Mouse (Mus musculus) MEL (cell line): ENCODE results near the gene Shisal2a. TPM values are rescaled to one million over a fixed set of nuclear protein-coding genes. Genes with fewer than 3 reads are reported as not detected.

Source experiments
- DNase-seq: peaks from one replicate; pipeline ENCODE4 v3.0.0; 2011; ENCODE audit warnings: low read depth, low spot score
- H3K27ac ChIP-seq: 2 replicates; pipeline ENCODE4 v1.5.1; 2012; ENCODE audit warnings: low read depth, mild to moderate bottlenecking, control low read depth, low read length, moderate library complexity; ENCODE audit not compliant: control insufficient read depth
- H3K27me3 ChIP-seq, 2 experiments: fragments of 150-350 bp in 1 of 2; sonication (generic) in 1 of 2; 2 replicates each; pipeline ENCODE4 v1.6.1; 2012; ENCODE audit warnings: low read length in 2 of 2, mild to moderate bottlenecking in 2 of 2, improper control_type of control experiment in 1 of 2, moderate library complexity in 1 of 2; ENCODE audit not compliant: insufficient read depth in 2 of 2, control insufficient read depth in 1 of 2
- H3K36me3 ChIP-seq, 2 experiments: 2 replicates each; pipeline ENCODE4 v1.6.1; 2012 to 2014; ENCODE audit warnings: low read length in 2 of 2, improper control_type of control experiment in 1 of 2, inconsistent platforms in 1 of 2, mild to moderate bottlenecking in 1 of 2; ENCODE audit not compliant: insufficient read depth in 2 of 2, control insufficient read depth in 1 of 2
- H3K4me1 ChIP-seq, 2 experiments: fragments of 150-350 bp in 1 of 2; sonication (generic) in 1 of 2; 2 replicates each; pipeline ENCODE4 v1.6.1; 2012; ENCODE audit warnings: low read length in 2 of 2, improper control_type of control experiment in 1 of 2, mild to moderate bottlenecking in 1 of 2; ENCODE audit not compliant: insufficient read depth in 2 of 2, control insufficient read depth in 1 of 2
- H3K4me3 ChIP-seq, 2 experiments: fragments of 150-350 bp in 1 of 2; sonication (generic) in 1 of 2; 2 replicates each; pipeline ENCODE4 v1.5.1; 2012; ENCODE audit warnings: low read depth in 2 of 2, low read length in 2 of 2, mild to moderate bottlenecking in 2 of 2, moderate library complexity in 2 of 2, control low read depth in 1 of 2, improper control_type of control experiment in 1 of 2; ENCODE audit not compliant: control insufficient read depth in 1 of 2, insufficient read depth in 1 of 2
- H3K79me2 ChIP-seq: 2 replicates; pipeline ENCODE4 v1.6.1; 2012; ENCODE audit warnings: mild to moderate bottlenecking, low read length, moderate library complexity; ENCODE audit not compliant: control insufficient read depth, poor library complexity, insufficient read depth
- H3K9ac ChIP-seq: 2 replicates; pipeline ENCODE4 v1.6.1; 2012; ENCODE audit warnings: low read depth, mild to moderate bottlenecking, control low read depth, low read length, moderate library complexity; ENCODE audit not compliant: control insufficient read depth, poor library complexity, severe bottlenecking
- H3K9me3 ChIP-seq: fragments of 150-350 bp; sonication (generic); replicated peaks from 2 replicates; pipeline ENCODE4 v1.6.1; 2012; ENCODE audit warnings: mild to moderate bottlenecking, low read length, improper control_type of control experiment, moderate library complexity; ENCODE audit not compliant: insufficient read depth
- CHD1 ChIP-seq: IDR thresholded peaks from 2 replicates; pipeline ENCODE4 v1.6.1; 2012; ENCODE audit warnings: low read depth, mild to moderate bottlenecking, inconsistent platforms, low read length, improper control_type of control experiment
- CTCF ChIP-seq, 3 experiments: IDR thresholded peaks in 2 of 3; conservative IDR thresholded peaks in 1 of 3; 2 replicates each; pipeline ENCODE4 v1.5.1; 2011 to 2012; ENCODE audit warnings: low read length in 3 of 3, low read depth in 2 of 3, mild to moderate bottlenecking in 2 of 3, improper control_type of control experiment in 1 of 3, inconsistent platforms in 1 of 3, mixed read lengths in 1 of 3, moderate library complexity in 1 of 3; ENCODE audit not compliant: control insufficient read depth in 1 of 3, insufficient read depth in 1 of 3, poor library complexity in 1 of 3, severe bottlenecking in 1 of 3
- E2F4 ChIP-seq: IDR thresholded peaks from 2 replicates; pipeline ENCODE4 v1.6.1; 2011; ENCODE audit warnings: low read depth, low read length, improper control_type of control experiment, borderline replicate concordance
- ELF1 ChIP-seq: IDR thresholded peaks from 2 replicates; pipeline ENCODE4 v1.6.1; 2014; ENCODE audit warnings: low read depth, mild to moderate bottlenecking, inconsistent platforms, low read length, improper control_type of control experiment, moderate library complexity
- EP300 ChIP-seq, 2 experiments: IDR thresholded peaks; 2 replicates each; pipeline ENCODE4 v1.6.1; 2011; ENCODE audit warnings: improper control_type of control experiment in 2 of 2, low read length in 2 of 2, low read depth in 1 of 2, mild to moderate bottlenecking in 1 of 2
- ETS1 ChIP-seq: IDR thresholded peaks from 2 replicates; pipeline ENCODE4 v1.6.1; 2012; ENCODE audit warnings: low read depth, mild to moderate bottlenecking, inconsistent platforms, low read length, improper control_type of control experiment, moderate library complexity
- GATA1 ChIP-seq: IDR thresholded peaks from 2 replicates; pipeline ENCODE4 v1.6.1; 2011; ENCODE audit warnings: low read depth, low read length, improper control_type of control experiment
- JUND ChIP-seq: IDR thresholded peaks from 2 replicates; pipeline ENCODE4 v1.6.1; 2011; ENCODE audit warnings: low read depth, mild to moderate bottlenecking, improper control_type of control experiment, low read length
- KAT2A ChIP-seq: conservative IDR thresholded peaks from 2 replicates; pipeline ENCODE4 v1.6.1; 2012; ENCODE audit warnings: low read depth, low read length, improper control_type of control experiment, inconsistent platforms
- MXI1 ChIP-seq: IDR thresholded peaks from 2 replicates; pipeline ENCODE4 v1.6.1; 2011; ENCODE audit warnings: mild to moderate bottlenecking, low read depth, low read length, improper control_type of control experiment
- POLR2A ChIP-seq, 2 experiments: IDR thresholded peaks; 2 replicates each; pipeline ENCODE4 v1.6.1; 2011 to 2012; ENCODE audit warnings: low read length in 2 of 2, mild to moderate bottlenecking in 2 of 2, control low read depth in 1 of 2, improper control_type of control experiment in 1 of 2, low read depth in 1 of 2, moderate library complexity in 1 of 2; ENCODE audit not compliant: control insufficient read depth in 1 of 2, insufficient read depth in 1 of 2, poor library complexity in 1 of 2
- POLR2AphosphoS2 ChIP-seq: IDR thresholded peaks from 2 replicates; pipeline ENCODE4 v1.6.1; 2011; ENCODE audit warnings: low read length, improper control_type of control experiment
- SIN3A ChIP-seq: IDR thresholded peaks from 2 replicates; pipeline ENCODE4 v1.6.1; 2012; ENCODE audit warnings: low read length, improper control_type of control experiment, inconsistent platforms
- SMC3 ChIP-seq: IDR thresholded peaks from 2 replicates; pipeline ENCODE4 v1.6.1; 2011; ENCODE audit warnings: low read depth, low read length, improper control_type of control experiment
- TAL1 ChIP-seq: IDR thresholded peaks from 2 replicates; pipeline ENCODE4 v1.6.1; 2012; ENCODE audit warnings: mild to moderate bottlenecking, inconsistent platforms, low read length, moderate library complexity, mixed read lengths
- TBP ChIP-seq: IDR thresholded peaks from 2 replicates; pipeline ENCODE4 v1.8.0; 2011; ENCODE audit warnings: low read depth, low read length, improper control_type of control experiment
- TCF12 ChIP-seq: IDR thresholded peaks from 2 replicates; pipeline ENCODE4 v1.6.1; 2014; ENCODE audit warnings: low read depth, mild to moderate bottlenecking, inconsistent platforms, low read length, improper control_type of control experiment, moderate library complexity
- USF1 ChIP-seq: IDR thresholded peaks from 2 replicates; pipeline ENCODE4 v1.6.1; 2014; ENCODE audit warnings: low read depth, mild to moderate bottlenecking, inconsistent platforms, low read length, improper control_type of control experiment, moderate library complexity
- ZKSCAN1 ChIP-seq: IDR thresholded peaks from 2 replicates; pipeline ENCODE4 v1.6.1; 2012; ENCODE audit warnings: low read depth, mild to moderate bottlenecking, inconsistent platforms, low read length, improper control_type of control experiment, moderate library complexity
- ZMIZ1 ChIP-seq: IDR thresholded peaks from 2 replicates; pipeline ENCODE4 v1.6.1; 2012; ENCODE audit warnings: low read depth, mild to moderate bottlenecking, inconsistent platforms, low read length, improper control_type of control experiment, moderate library complexity
- ZNF384 ChIP-seq: IDR thresholded peaks from 2 replicates; pipeline ENCODE4 v1.6.1; 2012; ENCODE audit warnings: low read depth, mild to moderate bottlenecking, inconsistent platforms, low read length, improper control_type of control experiment
- polyA plus RNA-seq, 2 experiments: library from polyadenylated mRNA; stranded (reverse) in 1 of 2; unstranded in 1 of 2; fragments of >175 nt in 1 of 2; fragments of >200 nt in 1 of 2; gene quantifications; 2 replicates each; pipeline versions ENCODE4 v1.2.1 to v1.2.4; 2012; ENCODE audit warnings: low replicate concordance in 2 of 2, low read depth in 1 of 2; ENCODE audit not compliant: insufficient read length in 2 of 2, insufficient read depth in 1 of 2, missing spikeins in 1 of 2
- total RNA-seq: library from RNA; depleted of rRNA; stranded (reverse); fragments of 300-350 nt; gene quantifications from 2 replicates; pipeline ENCODE4 v1.2.3, GENCODE M21; 2012; rRNA removed

The Shisal2a gene
- total RNA-seq: not detected in 2 replicates
- not detected for polyA plus RNA-seq

DNA sequence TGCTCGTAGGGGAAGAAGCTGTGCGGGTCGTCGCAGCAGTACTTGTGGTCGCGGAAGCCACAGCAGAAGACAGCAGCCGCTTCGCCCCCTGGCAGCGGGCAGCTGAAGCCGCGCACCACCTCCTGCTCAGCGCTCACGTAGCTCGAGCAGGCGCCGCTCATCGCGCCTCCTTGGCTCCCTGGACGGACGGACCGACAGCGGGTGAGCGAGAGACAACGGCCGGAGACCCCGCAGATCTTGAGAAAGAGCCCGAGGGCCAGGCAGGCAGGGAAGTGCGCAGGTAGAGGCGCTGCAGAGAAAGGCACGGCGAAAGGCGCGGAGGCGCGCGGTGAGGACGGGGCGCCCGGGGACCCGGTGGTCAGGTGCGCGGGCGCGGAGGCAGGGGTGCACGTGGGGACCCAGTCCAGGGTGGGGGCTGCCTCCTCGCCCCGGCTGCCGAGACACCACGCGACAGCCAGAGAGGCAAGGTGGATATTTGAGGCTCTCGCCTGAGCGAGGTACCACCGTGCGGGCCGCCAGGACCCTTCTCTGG lies at the start of gene Shisal2a:
TSS of gene Shisal2a (minus strand) at position 167 of the 532 bp plus-strand sequence.
- H3K27me3 ChIP-seq: peaks cover 3 to 6% of the 10 kb centered on the region in 2 experiments; a peak in 3 of 4 replicates
- peaks cover 0 to 10% of the 10 kb centered on the region in 2 experiments; a peak in 3 of 4 replicates for H3K4me1 ChIP-seq
- H3K4me3 ChIP-seq: no peak within 1 kb of the TSS

DNA sequence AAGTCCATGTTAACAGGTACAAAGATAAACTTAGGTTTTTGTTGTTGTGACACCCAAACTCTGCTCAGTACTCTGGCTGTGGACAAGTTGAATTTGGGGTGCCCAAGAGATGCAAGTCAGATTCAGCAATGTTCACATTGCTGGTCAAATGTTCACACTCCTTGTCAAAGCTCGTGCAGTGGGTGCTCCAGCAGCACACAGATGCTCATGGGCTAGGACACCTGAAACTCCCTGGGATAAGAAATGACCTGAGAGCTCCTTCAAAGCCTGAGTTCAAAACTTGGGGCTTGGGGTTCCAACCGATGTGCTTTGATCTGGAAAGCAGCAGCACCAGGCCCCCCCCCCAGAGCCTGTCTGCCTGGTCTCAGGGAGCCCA lies 48.4 kb upstream of the Shisal2a start:
- Histone ChIP-seq H3K27me3 (peaks cover 2 to 3% of the 10 kb centered on the region in 2 experiments; a peak in 2 of 4 replicates), H3K79me2 (no peaks in the 10 kb centered on the region), H3K27ac (no peak overlapping the region), H3K4me3 (no peak overlapping the region), H3K9me3 (no peaks in the 10 kb centered on the region), H3K4me1 (peaks cover 0 to 7% of the 10 kb centered on the region in 2 experiments; a peak in 1 of 4 replicates), H3K9ac (no peak overlapping the region), H3K36me3 (peaks cover 0 to 5% of the 10 kb centered on the region in 2 experiments; a peak in 2 of 4 replicates)
- DNase-seq: no peak
- no peak for TF ChIP-seq ZMIZ1
- TF ChIP-seq POLR2AphosphoS2: no peak
- no peak for TF ChIP-seq ELF1
- no peak for TF ChIP-seq ZKSCAN1
- TF ChIP-seq JUND: no peak
- no peak for TF ChIP-seq SIN3A
- TF ChIP-seq TCF12: no peak
- no peak for TF ChIP-seq E2F4
- no peak for TF ChIP-seq CHD1
- no peak for TF ChIP-seq ZNF384
- no peak for TF ChIP-seq ETS1
- TF ChIP-seq GATA1: no peak
- TF ChIP-seq POLR2A (IDR thresholded peaks at IDR 0.05; ENCODE audit: control insufficient read depth in 1 of 2, insufficient read depth in 1 of 2, low read depth in 1 of 2, low read length in 2 of 2, poor library complexity in 1 of 2): no peak
- TF ChIP-seq EP300 (IDR thresholded peaks at IDR 0.05; ENCODE audit: low read depth in 1 of 2, low read length in 2 of 2): no peak
- no peak for TF ChIP-seq USF1
- TF ChIP-seq TAL1: no peak
- TF ChIP-seq CTCF (IDR thresholded peaks at IDR 0.05 in 2 of 3, conservative IDR thresholded peaks at IDR 0.05 in 1 of 3; ENCODE audit: control insufficient read depth in 1 of 3, insufficient read depth in 1 of 3, low read depth in 2 of 3, low read length in 3 of 3, poor library complexity in 1 of 3, severe bottlenecking in 1 of 3): no peak
- no peak for TF ChIP-seq KAT2A

More for the DNA sequence above, at the start of gene Shisal2a:
- TF ChIP-seq EP300 (IDR thresholded peaks at IDR 0.05; ENCODE audit: low read depth in 1 of 2, low read length in 2 of 2) (no peak), TBP (no peak), MXI1 (no peak), POLR2AphosphoS2 (no peak), ELF1 (no peak), ZMIZ1 (no peak), SMC3 (no peak), CHD1 (no peak), GATA1 (no peak)
- no peak for DNase-seq
- Histone ChIP-seq H3K27ac (no peak within 1 kb of the TSS), H3K79me2 (no peaks in the 10 kb centered on the region), H3K9ac (no peak within 1 kb of the TSS), H3K36me3 (peaks cover 0 to 8% of the 10 kb centered on the region in 2 experiments; a peak in 1 of 4 replicates), H3K9me3 (no peaks in the 10 kb centered on the region)
